Mouse (Mus musculus): ENCODE measurements around the gene Srgap2.

Srgap2 gene

GRCm38 (mm10) chr1:131526371-131527270 lies 531 bp downstream of the Srgap2 start:
- DNase-seq (ENCODE audit: low read depth): peak; percentile 77

GRCm38 (mm10) chr1:131525586-131526271 lies 1.4 kb downstream of the Srgap2 start:
- no peak for DNase-seq (ENCODE audit: low read depth)

DNA sequence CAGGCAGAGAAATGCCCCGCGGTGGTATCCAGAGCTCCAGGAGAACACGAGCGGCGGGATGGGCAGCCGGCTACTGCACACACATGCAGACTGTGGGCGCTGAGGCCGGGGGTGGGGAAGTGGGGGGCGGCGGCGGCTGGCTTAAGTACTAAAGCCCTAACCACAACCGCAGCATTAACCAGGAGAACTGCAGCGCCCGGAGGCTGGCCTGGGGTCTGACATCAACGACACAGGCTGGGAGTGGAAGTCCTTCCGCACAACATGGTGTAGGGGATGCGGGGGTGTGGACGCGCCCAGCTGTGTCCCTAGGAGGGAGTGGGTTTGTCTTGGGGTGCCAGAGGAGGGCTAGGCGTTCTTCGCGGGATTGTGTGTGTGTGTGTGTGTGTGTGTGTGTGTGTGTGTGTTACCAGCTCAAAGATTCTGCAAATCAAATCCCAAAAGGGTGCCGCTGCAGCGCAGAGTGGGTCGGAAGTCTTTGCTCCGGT lies 2.0 kb downstream of the Srgap2 start:
- peak; percentile 65 for DNase-seq (ENCODE audit: low read depth)

GRCm38 (mm10) chr1:131523794-131524193 lies 3.4 kb downstream of the Srgap2 start:
- peak; percentile 32 for DNase-seq (ENCODE audit: low read depth)

GRCm38 (mm10) chr1:131516588-131516987 lies 10.6 kb downstream of the Srgap2 start:
- no peak for DNase-seq (ENCODE audit: low read depth)

DNA sequence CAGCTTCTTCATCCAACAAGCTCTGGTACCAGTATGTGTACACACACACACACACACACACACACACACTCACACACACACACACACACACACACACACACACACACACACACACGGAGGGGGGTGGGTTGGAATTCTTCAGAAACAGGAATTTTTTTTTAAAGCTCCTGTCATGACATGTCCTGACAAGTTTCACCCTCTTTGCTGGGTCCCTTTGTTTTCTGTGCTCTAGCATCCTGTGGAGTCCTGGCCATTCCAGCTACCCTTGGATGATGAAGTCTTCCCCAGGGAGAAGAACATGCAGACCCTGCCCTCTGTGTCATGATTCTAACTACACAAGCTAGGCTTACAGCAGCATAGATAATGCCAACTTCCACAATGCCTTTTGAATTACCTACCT lies 13.0 kb downstream of the Srgap2 start:
- no peak for DNase-seq (ENCODE audit: low read depth)

- no peak for DNase-seq (ENCODE audit: low read depth)
Observed at GRCm38 (mm10) chr1:131513136-131513535, 14.0 kb downstream of the Srgap2 start.

DNA sequence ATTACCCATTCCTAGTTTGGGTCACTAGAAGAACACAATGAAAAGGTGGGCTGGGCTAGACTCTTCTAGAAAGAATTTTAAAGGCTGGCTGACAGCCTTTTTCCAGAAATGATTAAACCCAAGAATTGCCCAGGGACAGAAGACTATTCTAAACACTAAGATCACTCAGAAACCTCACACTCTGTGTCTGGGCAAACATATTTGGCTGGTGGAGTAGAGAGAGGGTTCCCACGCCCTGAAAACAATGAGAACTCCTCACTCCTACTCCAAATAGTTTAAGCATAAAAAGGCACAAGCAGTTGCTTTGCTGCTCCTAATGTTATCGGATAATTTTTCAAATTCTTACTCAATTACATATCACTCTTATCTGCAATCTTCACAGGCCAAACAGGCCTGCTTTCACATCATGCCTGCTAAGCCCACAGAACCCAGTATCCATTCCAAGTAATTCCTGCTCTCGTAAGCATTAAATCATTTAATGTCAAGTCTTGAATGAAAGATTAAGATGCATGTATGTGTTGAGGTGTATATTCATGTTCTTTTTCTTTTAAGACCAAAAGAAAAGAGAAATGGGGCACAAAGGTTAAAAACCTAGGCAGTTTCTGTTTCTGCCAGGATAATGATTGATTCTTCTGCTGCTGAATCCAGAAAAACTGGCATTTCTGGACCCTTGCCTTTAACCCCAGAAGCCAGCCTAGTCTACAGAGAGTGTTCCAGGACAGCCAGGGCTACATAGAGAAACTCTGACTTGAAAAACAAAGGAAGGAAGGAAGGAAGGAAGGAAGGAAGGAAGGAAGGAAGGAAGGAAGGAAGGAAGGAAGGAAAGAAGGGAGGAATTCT lies 15.3 kb downstream of the Srgap2 start:
- DNase-seq (ENCODE audit: low read depth): no peak

DNA sequence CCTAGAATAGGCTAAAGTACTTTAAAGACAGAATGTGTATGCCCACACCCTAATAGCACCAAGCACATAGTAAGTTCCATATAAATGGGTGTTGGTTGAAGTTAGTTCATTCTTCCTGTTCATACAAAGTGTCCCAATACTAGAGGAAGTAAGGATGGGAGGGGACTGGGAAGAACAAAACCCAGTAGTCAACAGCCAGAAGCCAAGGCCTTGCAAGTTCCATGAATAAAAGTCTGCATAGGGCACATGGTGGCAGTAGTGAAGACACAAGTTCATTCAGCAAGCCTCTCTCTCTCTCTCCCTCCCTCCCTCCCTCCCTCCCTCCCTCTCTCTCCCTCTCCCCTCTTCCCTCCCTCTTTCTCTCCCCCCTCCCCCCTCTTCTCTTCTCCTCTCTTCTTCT lies 16.0 kb downstream of the Srgap2 start:
- DNase-seq (ENCODE audit: low read depth): no peak

DNA sequence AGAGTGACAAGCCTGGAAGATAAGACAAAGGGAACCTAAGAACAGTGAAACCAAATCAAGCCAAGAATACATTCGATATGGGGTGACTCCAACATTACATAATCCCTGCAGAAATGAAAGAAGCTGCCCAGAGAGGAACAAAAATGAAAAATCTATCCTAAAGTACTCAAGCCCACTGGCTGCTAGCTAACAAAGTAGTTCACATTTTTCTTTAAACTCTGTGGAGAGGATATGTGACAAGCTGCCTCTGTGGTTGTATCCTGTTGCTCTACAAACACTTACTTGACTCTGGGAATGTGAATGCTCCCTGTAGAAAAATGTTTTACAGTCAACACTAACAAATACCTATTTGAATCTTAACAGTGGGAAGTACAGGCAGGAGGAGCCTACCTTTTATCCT lies 25.5 kb downstream of the Srgap2 start:
- no peak for DNase-seq (ENCODE audit: low read depth)

DNA sequence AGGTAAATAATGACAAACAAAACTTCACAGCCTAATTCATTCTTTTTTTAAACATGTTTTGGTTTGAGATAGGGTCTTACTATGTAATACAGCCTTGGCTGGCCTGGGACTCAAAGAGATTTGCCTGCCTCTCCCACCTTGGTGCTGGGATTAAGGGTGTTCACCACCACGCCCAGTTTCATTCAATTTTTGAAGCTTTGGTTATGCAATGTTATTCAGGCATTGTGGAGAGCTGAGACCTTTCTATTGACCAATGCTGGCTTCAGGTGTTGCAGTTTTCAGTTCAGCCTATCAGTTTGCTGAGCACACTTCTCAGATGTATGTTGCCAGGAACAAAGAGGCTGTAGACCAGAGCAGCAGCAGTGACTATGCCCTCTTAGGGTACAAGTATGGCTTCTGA lies 28.9 kb downstream of the Srgap2 start:
- DNase-seq (ENCODE audit: low read depth): no peak

GRCm38 (mm10) chr1:131493966-131494898 lies 32.9 kb downstream of the Srgap2 start:
- DNase-seq (ENCODE audit: low read depth): no peak

DNA sequence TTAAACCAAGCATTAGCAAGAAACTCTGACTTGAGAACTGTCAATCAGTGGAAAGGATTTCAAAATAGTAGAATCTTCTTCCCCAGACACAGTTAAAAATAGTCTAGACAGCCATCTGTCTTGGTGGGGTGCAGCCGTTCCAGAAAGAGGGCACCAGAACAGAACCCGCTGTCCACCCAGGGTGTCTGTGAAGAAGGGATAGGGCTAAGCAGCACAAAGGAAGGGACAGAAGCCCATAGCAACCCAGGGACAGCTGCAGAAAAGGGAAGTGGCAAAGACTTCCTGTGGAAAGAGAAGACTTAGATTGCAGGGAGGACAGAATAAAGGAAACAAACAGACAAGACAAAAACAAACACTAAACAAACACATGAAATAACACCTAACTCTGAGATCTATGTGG lies 34.8 kb downstream of the Srgap2 start:
- DNase-seq (ENCODE audit: low read depth): peak; percentile 29

DNA sequence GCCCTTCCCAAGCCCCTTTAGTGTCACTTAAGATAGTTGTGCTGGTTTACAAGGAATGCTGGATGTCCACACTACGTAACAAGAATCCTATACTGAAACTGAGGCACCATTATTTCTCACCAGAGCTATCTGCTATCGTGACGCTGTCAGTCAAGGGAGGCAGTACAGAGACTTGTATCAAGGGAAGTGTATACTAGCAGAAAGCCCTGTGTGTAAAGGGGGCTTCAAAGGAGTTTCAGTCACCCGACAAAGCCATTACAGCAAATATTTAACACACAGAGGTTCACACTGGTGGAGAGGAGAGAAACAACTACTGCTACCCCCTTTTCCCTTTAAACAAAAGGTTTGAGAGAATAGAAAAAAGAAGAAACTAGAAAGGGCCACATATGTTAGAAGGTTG lies 35.6 kb downstream of the Srgap2 start:
- no peak for DNase-seq (ENCODE audit: low read depth)

DNA sequence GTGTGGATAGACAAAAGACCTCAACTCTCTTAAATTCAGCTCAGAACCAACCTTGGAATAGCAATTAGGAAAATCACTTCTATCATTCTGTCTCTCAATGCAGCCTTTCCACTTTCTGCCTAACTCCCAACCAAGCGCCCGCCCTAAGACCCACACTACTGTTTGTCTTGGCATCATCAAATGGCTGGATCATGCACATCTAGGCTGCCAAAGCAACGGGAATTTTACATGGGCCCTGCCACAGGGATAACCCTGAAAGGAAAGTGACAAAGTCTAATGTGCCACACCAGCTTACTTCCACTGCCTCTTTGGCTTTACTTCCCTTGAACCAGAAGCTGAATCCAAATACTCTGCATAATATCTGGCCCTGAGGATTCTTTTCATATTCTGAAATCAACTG lies 37.8 kb downstream of the Srgap2 start:
- DNase-seq (ENCODE audit: low read depth): no peak

DNA sequence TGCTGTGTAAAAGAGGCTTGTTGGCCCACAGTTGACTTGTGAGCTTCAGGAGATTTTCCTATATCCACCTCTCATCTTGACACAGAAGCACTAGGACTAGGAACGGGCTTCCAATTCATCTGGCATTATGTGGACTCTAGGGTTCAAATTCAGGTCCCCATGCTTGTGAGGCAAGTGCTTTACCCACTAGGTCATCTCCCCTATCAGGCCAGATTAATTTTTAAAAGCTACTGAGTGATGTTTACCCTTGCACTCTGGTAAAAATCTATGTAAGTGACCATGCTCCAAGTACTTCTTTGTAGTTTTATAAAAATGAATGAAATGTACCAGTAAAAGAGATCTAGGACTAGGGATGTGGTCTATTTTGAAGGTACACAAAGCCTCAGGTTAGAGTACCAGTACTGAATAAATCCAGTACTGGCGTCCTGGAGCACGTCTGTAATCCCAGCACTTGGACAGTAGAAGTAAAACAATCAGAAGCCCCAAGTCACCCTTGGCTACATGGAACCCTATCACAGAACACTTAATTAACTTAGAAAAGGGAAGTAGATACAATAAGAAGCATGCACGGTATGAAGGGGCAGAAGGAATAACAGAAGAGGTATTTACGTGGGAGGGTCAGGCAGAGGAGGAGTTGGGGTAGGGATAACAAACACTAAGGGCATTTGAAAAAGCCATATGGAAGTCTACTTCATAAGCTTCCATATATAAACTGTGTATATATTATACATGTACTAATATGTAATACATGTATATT lies 40.9 kb downstream of the Srgap2 start:
- DNase-seq (ENCODE audit: low read depth): no peak

DNA sequence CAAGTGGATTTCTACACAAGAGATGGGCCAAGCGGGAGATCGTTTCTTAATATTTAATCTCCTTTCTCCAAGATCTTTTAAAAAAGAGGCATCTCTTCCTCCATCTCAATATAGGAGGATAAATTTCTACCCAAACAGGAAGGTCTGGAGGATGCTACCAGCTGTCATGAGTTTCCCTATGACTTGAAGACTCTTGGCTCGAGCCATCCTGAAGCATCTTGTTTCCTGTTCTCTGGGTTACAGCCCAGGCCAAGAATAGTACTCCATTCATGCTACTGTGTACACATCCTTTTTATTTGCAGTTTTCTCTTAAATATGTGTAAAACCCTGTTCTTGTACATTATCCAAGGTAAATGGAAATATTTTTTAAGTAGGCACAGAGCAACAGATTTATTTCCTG lies 44.9 kb downstream of the Srgap2 start:
- no peak for DNase-seq (ENCODE audit: low read depth)

- no peak for DNase-seq (ENCODE audit: low read depth)
Observed at GRCm38 (mm10) chr1:131481391-131481790, 45.8 kb downstream of the Srgap2 start.

DNA sequence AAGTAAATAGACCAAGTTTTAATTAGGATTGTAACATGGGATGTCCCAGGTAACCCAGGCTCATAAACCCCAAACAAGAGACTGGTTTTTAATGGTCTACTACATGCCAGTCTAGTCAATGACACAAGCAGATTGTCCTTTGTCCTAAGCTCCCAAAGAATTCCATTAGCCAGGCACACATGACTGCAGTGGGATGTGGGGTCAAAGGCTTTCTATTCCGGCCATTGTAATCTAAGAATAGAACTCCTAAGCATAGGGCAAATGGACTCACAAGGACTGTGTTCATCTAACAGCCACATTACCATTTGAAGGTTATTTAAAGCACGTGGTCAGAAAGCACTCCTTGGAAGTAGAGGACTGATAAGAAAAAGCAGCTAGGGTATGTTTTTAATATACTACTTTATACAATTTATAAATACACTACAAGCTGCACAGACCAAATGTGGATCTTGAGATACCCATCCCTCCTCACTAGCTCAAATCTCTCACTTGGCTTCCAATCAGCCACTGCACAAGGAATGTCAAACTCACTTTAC lies 48.3 kb downstream of the Srgap2 start:
- DNase-seq (ENCODE audit: low read depth): no peak

GRCm38 (mm10) chr1:131475306-131475705 lies 51.8 kb downstream of the Srgap2 start:
- no peak for DNase-seq (ENCODE audit: low read depth)

All from induced T-regulatory cell, adult 2 months (primary cell).